Mouse (Mus musculus) cortical plate, adult 2 months (tissue): ENCODE data around the gene Tesmin.

Source experiments
- CTCF ChIP-seq: fragments of 200-500 bp; IDR thresholded peaks from 2 replicates; pipeline ENCODE4 v1.5.1; 2011; ENCODE audit warnings: mild to moderate bottlenecking, control low read depth, low read length; ENCODE audit not compliant: insufficient read depth; ENCODE audit errors: extremely low read depth
- POLR2A ChIP-seq: fragments of 200-500 bp; IDR thresholded peaks from 2 replicates; pipeline ENCODE4 v1.6.1; 2011; ENCODE audit warnings: mild to moderate bottlenecking, low read length, control low read depth; ENCODE audit not compliant: insufficient read depth; ENCODE audit errors: extremely low read depth

DNA sequence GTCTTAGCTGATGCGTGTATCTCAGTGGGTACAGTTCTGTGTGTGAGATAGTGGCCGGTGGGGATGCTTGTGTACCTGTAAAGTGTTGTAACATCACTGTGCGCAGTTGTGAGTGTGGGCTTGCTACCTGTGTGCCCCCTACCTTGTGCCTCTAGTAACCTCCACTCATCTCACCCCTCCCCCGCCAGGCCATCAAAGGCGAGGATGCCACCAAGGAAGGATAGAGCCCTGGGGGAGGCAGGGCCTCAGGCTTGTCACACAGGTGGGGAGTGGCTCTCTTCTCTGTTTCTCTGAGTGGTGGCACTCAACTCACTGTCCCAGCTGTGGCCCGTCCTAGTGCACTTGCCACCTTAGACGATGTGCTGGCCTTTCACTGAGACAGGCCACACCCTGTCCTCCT lies 42.4 kb downstream of the Tesmin start:
- TF ChIP-seq CTCF: no peak
- no peak for TF ChIP-seq POLR2A
